Mouse (Mus musculus) gastrocnemius, adult 18-20 months (tissue): ENCODE measurements around the gene Gm43191. TPM values are rescaled to one million over a fixed set of nuclear protein-coding genes. Genes with fewer than 3 reads are reported as not detected.
A peak's percentile ranks its signal among the peaks of the same experiment; 100 is the strongest.
"Not testable (repeated sequence)": the region's sequence is repeated elsewhere in the genome, so short reads cannot be mapped to it uniquely, and the experiment has no call there.

Experiments
- DNase-seq: peaks from one replicate; pipeline ENCODE4 v3.0.0; 2021; ENCODE audit warnings: low spot score
- long read RNA-seq, 2 experiments: library from polyadenylated mRNA; stranded (forward); transcript quantifications; one replicate each; pipeline ENCODE4 v2.0.0; 2021
- total RNA-seq, 2 experiments: library from RNA; stranded (reverse); gene quantifications; 2 replicates each; pipeline ENCODE4 v1.2.3; 2021

Gene Gm43191
- not detected for total RNA-seq
- long read RNA-seq, experiment 1: 0 reads
- long read RNA-seq, experiment 2: 0 reads

- DNase-seq: no peak
These were observed at the start of gene Gm43191 for GRCm38 (mm10) chr3:116681160-116681559. Gm43191 (minus strand) TSS chr3:116681260.

- DNase-seq: no peak
These were observed 48.6 kb upstream of the Gm43191 start for GRCm38 (mm10) chr3:116729483-116730174.

- DNase-seq: no peak
These were observed 45.7 kb upstream of the Gm43191 start for GRCm38 (mm10) chr3:116726807-116727206.

GRCm38 (mm10) chr3:116723496-116724481 lies 42.7 kb upstream of the Gm43191 start:
- no peak for DNase-seq

GRCm38 (mm10) chr3:116722980-116723379 lies 41.9 kb upstream of the Gm43191 start:
- DNase-seq: no peak

- no peak for DNase-seq
These were observed 37.9 kb upstream of the Gm43191 start for GRCm38 (mm10) chr3:116718951-116719350.

- DNase-seq: no peak
These were observed 32.0 kb upstream of the Gm43191 start for GRCm38 (mm10) chr3:116713031-116713430.

GRCm38 (mm10) chr3:116712436-116712881 lies 31.4 kb upstream of the Gm43191 start, which contains the start of gene Slc35a3:
Slc35a3 (minus strand) TSS chr3:116712831.
- DNase-seq: no peak

GRCm38 (mm10) chr3:116711624-116712435 lies 30.8 kb upstream of the Gm43191 start:
- peak; percentile 77 for DNase-seq

- no peak for DNase-seq
These were observed 29.9 kb upstream of the Gm43191 start for GRCm38 (mm10) chr3:116710941-116711340.

GRCm38 (mm10) chr3:116705637-116706204 lies 24.7 kb upstream of the Gm43191 start:
- no peak for DNase-seq

- DNase-seq: no peak
These were observed 22.8 kb upstream of the Gm43191 start for GRCm38 (mm10) chr3:116703835-116704234.

- DNase-seq: no peak
These were observed 21.7 kb upstream of the Gm43191 start for GRCm38 (mm10) chr3:116702647-116703272.

GRCm38 (mm10) chr3:116701601-116702000 lies 20.5 kb upstream of the Gm43191 start:
- no peak for DNase-seq

- DNase-seq: peak; percentile 13
These were observed 17.7 kb upstream of the Gm43191 start for GRCm38 (mm10) chr3:116698786-116699185.

- DNase-seq: no peak
These were observed 14.6 kb upstream of the Gm43191 start for GRCm38 (mm10) chr3:116695666-116695985.

GRCm38 (mm10) chr3:116694955-116695665 lies 14.1 kb upstream of the Gm43191 start:
- DNase-seq: no peak

GRCm38 (mm10) chr3:116694312-116694711 lies 13.3 kb upstream of the Gm43191 start:
- no peak for DNase-seq

GRCm38 (mm10) chr3:116664281-116664680 lies 16.8 kb downstream of the Gm43191 start:
- DNase-seq: not testable (repeated sequence)

- peak; percentile 99 for DNase-seq
These were observed 18.6 kb downstream of the Gm43191 start, which contains the start of gene Mfsd14a for GRCm38 (mm10) chr3:116662463-116662863. Mfsd14a (minus strand) TSS chr3:116662677.
